Mouse (Mus musculus) MN1 (cell line): ENCODE data around the gene Raph1.
"Not testable (repeated sequence)": the region's sequence is repeated elsewhere in the genome, so short reads cannot be mapped to it uniquely, and the experiment has no call there.

ENCODE experiments used
- DNase-seq: peaks from one replicate; pipeline ENCODE4 v3.0.0-alpha.2; 2016; ENCODE audit warnings: low spot score

Raph1 gene

GRCm38 (mm10) chr1:60565270-60565920 is 1.5 kb downstream of the Raph1 start:
- peak; percentile 63 for DNase-seq

GRCm38 (mm10) chr1:60564691-60565090 is 2.2 kb downstream of the Raph1 start:
- no peak for DNase-seq

- no peak for DNase-seq
Observed at GRCm38 (mm10) chr1:60563021-60563420, 3.9 kb downstream of the Raph1 start.

- no peak for DNase-seq
Observed at GRCm38 (mm10) chr1:60543681-60544080, 23.2 kb downstream of the Raph1 start.

- no peak for DNase-seq
Observed at GRCm38 (mm10) chr1:60539272-60539671, 27.6 kb downstream of the Raph1 start.

GRCm38 (mm10) chr1:60534932-60535331 is 32.0 kb downstream of the Raph1 start:
- no peak for DNase-seq

- DNase-seq = no peak
Observed at GRCm38 (mm10) chr1:60530636-60531035, 36.3 kb downstream of the Raph1 start.

- no peak for DNase-seq
Observed at GRCm38 (mm10) chr1:60530107-60530506, 36.8 kb downstream of the Raph1 start.

- no peak for DNase-seq
Observed at GRCm38 (mm10) chr1:60510584-60510983, 56.3 kb downstream of the Raph1 start.

- no peak for DNase-seq
Observed at GRCm38 (mm10) chr1:60503456-60503855, 63.4 kb downstream of the Raph1 start.

GRCm38 (mm10) chr1:60493421-60493820 is 73.5 kb downstream of the Raph1 start:
- no peak for DNase-seq

GRCm38 (mm10) chr1:60492404-60492803 is 74.5 kb downstream of the Raph1 start:
- no peak for DNase-seq

- DNase-seq = no peak
Observed at GRCm38 (mm10) chr1:60490510-60490909, 76.4 kb downstream of the Raph1 start.

GRCm38 (mm10) chr1:60489660-60490059 is 77.2 kb downstream of the Raph1 start:
- no peak for DNase-seq

GRCm38 (mm10) chr1:60488635-60489034 is 78.3 kb downstream of the Raph1 start:
- no peak for DNase-seq

- no peak for DNase-seq
Observed at GRCm38 (mm10) chr1:60485649-60486048, 81.3 kb downstream of the Raph1 start.

GRCm38 (mm10) chr1:60482881-60483280 is 84.0 kb downstream of the Raph1 start:
- no peak for DNase-seq

GRCm38 (mm10) chr1:60481561-60481960 is 85.3 kb downstream of the Raph1 start:
- no peak for DNase-seq

- no peak for DNase-seq
Observed at GRCm38 (mm10) chr1:60470541-60470940, 96.4 kb downstream of the Raph1 start.

- no peak for DNase-seq
Observed at GRCm38 (mm10) chr1:60469491-60469890, 97.4 kb downstream of the Raph1 start.

- DNase-seq = no peak
Observed at GRCm38 (mm10) chr1:60460623-60461022, 106.3 kb downstream of the Raph1 start.

- no peak for DNase-seq
Observed at GRCm38 (mm10) chr1:60449896-60450295, 117.0 kb downstream of the Raph1 start.

- no peak for DNase-seq
Observed at GRCm38 (mm10) chr1:60447067-60447466, 119.8 kb downstream of the Raph1 start.

GRCm38 (mm10) chr1:60441438-60441837 is 125.5 kb downstream of the Raph1 start:
- DNase-seq = not testable (repeated sequence)
